ENCODE assay signal across 24 mouse cellular contexts in genomic region chr12:13188059-13188700, GRCm38 (mm10).
DNase-seq lines count a peak whose midpoint lies in the region; ATAC-seq and TF ChIP-seq lines count a peak whose summit lies in the region.
"Had no signal": no experiment of that assay in that cellular context is flagged by ENCODE, and none has a peak within 500 bp of the region (broad histone marks: within the 10 kb centered on the region; RNA-seq: fewer than 3 reads in every experiment).

No protein-coding gene starts in this region.

- no peak overlapping the region for H3K27ac ChIP-seq in heart, adult 2 months
- H3K27ac ChIP-seq in kidney, embryonic 16.5 days (ENCODE audit: low read length), result no peak overlapping the region
- no peak overlapping the region for H3K27ac ChIP-seq in kidney, adult 2 months (ENCODE audit: insufficient read depth, low read depth, low read length)
- no peak overlapping the region for H3K27ac ChIP-seq in forebrain, embryonic 16.5 days (ENCODE audit: low read length)
- H3K27ac ChIP-seq: embryonic facial prominence, embryonic 15.5 days; hindbrain, embryonic 13.5 days; intestine, embryonic 15.5 days; limb, embryonic 12.5 days; midbrain, embryonic 12.5 days had no signal

- intact Hi-C loops in heart, adult 2 months (cut with DNase I), result no loop called here
- intact Hi-C loops in heart, postnatal 14 days (cut with DNase I), result no loop called here

- TF ChIP-seq POLR2A in heart, adult 2 months (IDR thresholded peaks at IDR 0.05; ENCODE audit: insufficient read depth, low read depth, low read length), result no peak
- no peak for TF ChIP-seq POLR2A in kidney, adult 2 months (IDR thresholded peaks at IDR 0.05; ENCODE audit: low read depth, low read length)

- TF ChIP-seq EP300 in heart, adult 2 months (IDR thresholded peaks at IDR 0.05; ENCODE audit: insufficient read depth, low read depth, low read length), result no peak

- H3K4me3 ChIP-seq in heart, adult 2 months, result no peak overlapping the region
- H3K4me3 ChIP-seq in kidney, embryonic 16.5 days (ENCODE audit: low read length), result no peak overlapping the region
- no peak overlapping the region for H3K4me3 ChIP-seq in kidney, adult 2 months (ENCODE audit: insufficient read depth, low read depth, low read length)
- no peak overlapping the region for H3K4me3 ChIP-seq in forebrain, embryonic 16.5 days (replicated peaks; ENCODE audit: low read length)
- H3K4me3 ChIP-seq: embryonic facial prominence, embryonic 15.5 days; hindbrain, embryonic 13.5 days; intestine, embryonic 15.5 days; limb, embryonic 12.5 days; midbrain, embryonic 12.5 days had no signal

- no peak for TF ChIP-seq CTCF in heart, adult 2 months (IDR thresholded peaks at IDR 0.05)
- no peak for TF ChIP-seq CTCF in kidney, adult 2 months (conservative IDR thresholded peaks at IDR 0.05; ENCODE audit: insufficient read depth, insufficient read length, low read depth, low read length)

- WGBS in heart, adult 2 months, result 44% methylated on average over 11 of the region's 11 CpGs
- WGBS in kidney, embryonic 16.5 days, result 19% methylated on average over 11 of the region's 11 CpGs
- 43% methylated on average over 11 of the region's 11 CpGs for WGBS in kidney, adult 2 months
- WGBS in forebrain, embryonic 16.5 days, result 78% methylated on average over 11 of the region's 11 CpGs

- peak; percentile 13; the same call in 1 of the 2 replicates for ATAC-seq in kidney, embryonic 16.5 days (ENCODE audit: low FRiP score, low TSS enrichment)
- ATAC-seq in forebrain, embryonic 16.5 days, result no peak
- ATAC-seq: forebrain, embryonic 14.5 days; intestine, embryonic 15.5 days; liver, postnatal 0 days had no signal

- peak; percentile 33 for DNase-seq in heart, adult 11 months
- DNase-seq in heart, adult 2 months, result no peak
- DNase-seq in kidney, adult 2 months, result no peak
- peak; percentile 14 for DNase-seq in R1 (ENCODE audit: low read depth, low spot score)
- peak; percentile 38 for DNase-seq in neural tube, embryonic 10.5 days (ENCODE audit: extremely low spot score, low spot score)
- DNase-seq in heart, postnatal 14 days, result no peak
- DNase-seq: adrenal gland, postnatal 25 days; cerebellum, adult 9-11 months; gastrocnemius, postnatal 10 days; heart, postnatal 36 days; kidney, postnatal 10 days; liver, postnatal 0 days; right cerebral cortex, adult 18-20 months; right cerebral cortex, postnatal 4 days; thymus, postnatal 14 days had no signal

- no peak overlapping the region for H3K9ac ChIP-seq in heart, adult 2 months (ENCODE audit: low read depth, low read length)
- H3K9ac ChIP-seq in kidney, embryonic 16.5 days (replicated peaks; ENCODE audit: low read length), result no peak overlapping the region
- no peak overlapping the region for H3K9ac ChIP-seq in forebrain, embryonic 16.5 days (replicated peaks; ENCODE audit: low read depth, low read length)
- H3K9ac ChIP-seq: embryonic facial prominence, embryonic 15.5 days; hindbrain, embryonic 13.5 days; intestine, embryonic 15.5 days; limb, embryonic 12.5 days; liver, postnatal 0 days; midbrain, embryonic 12.5 days had no signal

- no peaks in the 10 kb centered on the region for H3K9me3 ChIP-seq in kidney, embryonic 16.5 days (ENCODE audit: low read length)
- no peaks in the 10 kb centered on the region for H3K9me3 ChIP-seq in forebrain, embryonic 16.5 days (ENCODE audit: control insufficient read depth, low read length)
- H3K9me3 ChIP-seq: embryonic facial prominence, embryonic 15.5 days; hindbrain, embryonic 13.5 days; intestine, embryonic 15.5 days; limb, embryonic 12.5 days; midbrain, embryonic 12.5 days had no signal

- no peaks in the 10 kb centered on the region for H3K79me2 ChIP-seq in heart, adult 2 months (replicated peaks; ENCODE audit: control insufficient read depth, insufficient read depth, low read length)

- no peaks in the 10 kb centered on the region for H3K27me3 ChIP-seq in heart, adult 2 months (ENCODE audit: control insufficient read depth, insufficient read depth, low read length)
- H3K27me3 ChIP-seq in kidney, embryonic 16.5 days (ENCODE audit: insufficient read depth, low read length), result no peaks in the 10 kb centered on the region
- no peaks in the 10 kb centered on the region for H3K27me3 ChIP-seq in kidney, adult 2 months (replicated peaks; ENCODE audit: control insufficient read depth, insufficient read depth, low read length)
- H3K27me3 ChIP-seq in forebrain, embryonic 16.5 days (replicated peaks; ENCODE audit: control insufficient read depth, insufficient read depth, low read length), result no peaks in the 10 kb centered on the region
- H3K27me3 ChIP-seq: embryonic facial prominence, embryonic 15.5 days; hindbrain, embryonic 13.5 days; intestine, embryonic 15.5 days; midbrain, embryonic 12.5 days had no signal

- H3K4me1 ChIP-seq in heart, adult 2 months (ENCODE audit: control insufficient read depth, insufficient read depth, low read length), result peaks cover 2% of the 10 kb centered on the region; the same call in 1 of the 2 replicates
- H3K4me1 ChIP-seq in kidney, embryonic 16.5 days (ENCODE audit: insufficient read depth, low read length), result peaks cover 22% of the 10 kb centered on the region
- H3K4me1 ChIP-seq in kidney, adult 2 months (ENCODE audit: control insufficient read depth, insufficient read depth, low read length), result no peaks in the 10 kb centered on the region; the same call in 1 of the 2 replicates
- H3K4me1 ChIP-seq in forebrain, embryonic 16.5 days (replicated peaks; ENCODE audit: control insufficient read depth, insufficient read depth, low read length), result no peaks in the 10 kb centered on the region
- H3K4me1 ChIP-seq: intestine, embryonic 15.5 days had no signal

- H3K36me3 ChIP-seq in heart, adult 2 months (ENCODE audit: control insufficient read depth, insufficient read depth, low read length), result 0 out of 2 replicates have a peak, but pooled peaks cover under 1% of the 10 kb centered on the region
- H3K36me3 ChIP-seq in kidney, embryonic 16.5 days (ENCODE audit: insufficient read depth, low read length), result no peaks in the 10 kb centered on the region
- no peaks in the 10 kb centered on the region for H3K36me3 ChIP-seq in kidney, adult 2 months (ENCODE audit: control insufficient read depth, insufficient read depth, low read length)
- H3K36me3 ChIP-seq in forebrain, embryonic 16.5 days (ENCODE audit: control insufficient read depth, insufficient read depth), result no peaks in the 10 kb centered on the region
- H3K36me3 ChIP-seq: embryonic facial prominence, embryonic 15.5 days; hindbrain, embryonic 13.5 days; intestine, embryonic 15.5 days; limb, embryonic 12.5 days; midbrain, embryonic 12.5 days had no signal

- H3K4me2 ChIP-seq in kidney, embryonic 16.5 days (replicated peaks; ENCODE audit: low read depth, low read length), result no peak overlapping the region
- H3K4me2 ChIP-seq in forebrain, embryonic 16.5 days (ENCODE audit: low read length), result no peak overlapping the region
- H3K4me2 ChIP-seq: embryonic facial prominence, embryonic 15.5 days; hindbrain, embryonic 13.5 days; intestine, embryonic 15.5 days; limb, embryonic 12.5 days; liver, embryonic 11.5 days; midbrain, embryonic 12.5 days had no signal

Comparison
In these comparisons a context has a peak if more than half of its experiments do, and no peak if none do; other contexts are left out.
1. DNase-seq: peak in heart, adult 11 months (single experiment), R1 (single experiment) and neural tube, embryonic 10.5 days (single experiment); none in heart, adult 2 months (0 of 2), kidney, adult 2 months (single experiment) and heart, postnatal 14 days (0 of 2).